Mouse (Mus musculus): ENCODE measurements around the gene Scaper.

GRCm38 (mm10) chr9:55525716-55526115, 412.2 kb downstream of the Scaper start:
- TF ChIP-seq POLR2A (IDR thresholded peaks at IDR 0.05; ENCODE audit: low read depth, low read length) = no peak
- TF ChIP-seq CTCF (IDR thresholded peaks at IDR 0.05; ENCODE audit: extremely low read depth, insufficient read depth, insufficient read length, insufficient replicate concordance) = peak; percentile 38; the same call in 1 of the 2 replicates

Data from spleen, adult 2 months (tissue).